Comparison of ENCODE assay signal across 18 mouse cellular contexts in the genomic region with DNA sequence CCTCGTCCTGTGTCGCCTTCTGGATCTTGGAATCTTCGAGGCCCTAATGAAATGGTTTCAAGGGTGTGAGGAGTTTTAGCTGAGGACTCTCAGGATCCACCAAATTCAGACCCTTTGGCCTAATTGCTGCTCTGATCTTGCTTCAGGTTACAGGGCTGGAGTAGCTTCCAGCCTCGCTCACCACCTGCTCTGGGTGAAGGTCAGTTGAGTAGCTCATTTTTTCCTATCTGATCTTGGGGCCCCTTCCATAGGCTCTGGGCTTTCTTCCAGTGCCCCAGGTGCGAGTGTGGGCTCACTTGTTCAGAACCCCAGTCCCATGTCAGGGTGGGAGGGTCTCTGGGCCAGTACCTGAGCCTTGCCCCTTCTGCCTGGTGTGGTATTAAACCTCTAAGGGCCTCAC. TPM values are rescaled to one million over a fixed set of nuclear protein-coding genes. Genes with fewer than 3 reads are reported as not detected.
DNase-seq lines count a peak whose midpoint lies in the region; ATAC-seq lines count a peak whose summit lies in the region.
"Had no signal": no experiment of that assay in that cellular context is flagged by ENCODE, and none has a peak within 500 bp of the region (broad histone marks: within the 10 kb centered on the region; RNA-seq: fewer than 3 reads in every experiment).

No protein-coding gene starts in this region.

- H3K36me3 ChIP-seq in hindbrain, embryonic 10.5 days = no peaks in the 10 kb centered on the region
- H3K36me3 ChIP-seq in hindbrain, embryonic 13.5 days = no peaks in the 10 kb centered on the region
- H3K36me3 ChIP-seq in lung, embryonic 16.5 days (ENCODE audit: control insufficient read depth, insufficient read depth, low read length) = no peaks in the 10 kb centered on the region
- no peaks in the 10 kb centered on the region for H3K36me3 ChIP-seq in intestine, embryonic 16.5 days (ENCODE audit: control insufficient read depth, insufficient read depth, low read length)
- H3K36me3 ChIP-seq: hindbrain, embryonic 12.5 days; midbrain, embryonic 10.5 days had no signal

- H3K27ac ChIP-seq in hindbrain, embryonic 10.5 days = peak overlapping the region; percentile 46; the same call in 1 of the 2 replicates
- H3K27ac ChIP-seq in hindbrain, embryonic 13.5 days = no peak overlapping the region
- H3K27ac ChIP-seq in lung, embryonic 16.5 days (ENCODE audit: low read length) = peak overlapping the region; percentile 43; the same call in 1 of the 2 replicates
- peak overlapping the region; percentile 91 for H3K27ac ChIP-seq in intestine, embryonic 16.5 days (ENCODE audit: low read length)
- H3K27ac ChIP-seq: gastrocnemius, adult 2 months; hindbrain, embryonic 12.5 days; midbrain, embryonic 10.5 days had no signal

- 72% methylated on average over 5 of the region's 5 CpGs for WGBS in hindbrain, embryonic 10.5 days
- WGBS in hindbrain, embryonic 13.5 days = 82% methylated on average over 5 of the region's 5 CpGs
- WGBS in lung, embryonic 16.5 days = 56% methylated on average over 5 of the region's 5 CpGs
- WGBS in intestine, embryonic 16.5 days = 54% methylated on average over 5 of the region's 5 CpGs

- H3K9me3 ChIP-seq in hindbrain, embryonic 10.5 days = no peaks in the 10 kb centered on the region
- no peaks in the 10 kb centered on the region for H3K9me3 ChIP-seq in hindbrain, embryonic 13.5 days
- H3K9me3 ChIP-seq in lung, embryonic 16.5 days (ENCODE audit: control insufficient read depth, low read length) = no peaks in the 10 kb centered on the region
- H3K9me3 ChIP-seq in intestine, embryonic 16.5 days (ENCODE audit: control insufficient read depth, low read length) = no peaks in the 10 kb centered on the region
- H3K9me3 ChIP-seq: hindbrain, embryonic 12.5 days; midbrain, embryonic 10.5 days had no signal

- peaks cover 54% of the 10 kb centered on the region for H3K4me1 ChIP-seq in hindbrain, embryonic 10.5 days (replicated peaks)
- peaks cover 9% of the 10 kb centered on the region; the same call in 1 of the 2 replicates for H3K4me1 ChIP-seq in hindbrain, embryonic 13.5 days (replicated peaks)
- peaks cover 43% of the 10 kb centered on the region for H3K4me1 ChIP-seq in lung, embryonic 16.5 days (replicated peaks; ENCODE audit: control insufficient read depth, insufficient read depth, low read length)
- peaks cover 69% of the 10 kb centered on the region for H3K4me1 ChIP-seq in intestine, embryonic 16.5 days (ENCODE audit: control insufficient read depth, insufficient read depth, low read length)

- 0 out of 2 replicates have a peak, but pooled peaks cover 2% of the 10 kb centered on the region for H3K27me3 ChIP-seq in hindbrain, embryonic 10.5 days (ENCODE audit: insufficient read depth, poor library complexity, severe bottlenecking)
- 0 out of 2 replicates have a peak, but pooled peaks cover 3% of the 10 kb centered on the region for H3K27me3 ChIP-seq in hindbrain, embryonic 13.5 days
- no peaks in the 10 kb centered on the region for H3K27me3 ChIP-seq in lung, embryonic 16.5 days (ENCODE audit: control insufficient read depth, insufficient read depth, low read depth, low read length)
- H3K27me3 ChIP-seq in intestine, embryonic 16.5 days (replicated peaks; ENCODE audit: control insufficient read depth, insufficient read depth, low read length) = no peaks in the 10 kb centered on the region
- H3K27me3 ChIP-seq: hindbrain, embryonic 12.5 days had no signal

- ATAC-seq in hindbrain, embryonic 13.5 days (ENCODE audit: low FRiP score) = no peak
- no peak for ATAC-seq in lung, embryonic 16.5 days (ENCODE audit: low read depth)
- peak; percentile 71 for ATAC-seq in intestine, embryonic 16.5 days
- ATAC-seq: forebrain, embryonic 16.5 days had no signal

- no peak overlapping the region for H3K9ac ChIP-seq in hindbrain, embryonic 13.5 days
- H3K9ac ChIP-seq in lung, embryonic 16.5 days (ENCODE audit: low read length) = no peak overlapping the region
- H3K9ac ChIP-seq in intestine, embryonic 16.5 days (ENCODE audit: low read depth, low read length) = peak overlapping the region; percentile 12; the same call in 1 of the 2 replicates
- H3K9ac ChIP-seq: hindbrain, embryonic 12.5 days had no signal

- H3K4me2 ChIP-seq in hindbrain, embryonic 13.5 days = no peak overlapping the region
- no peak overlapping the region for H3K4me2 ChIP-seq in lung, embryonic 16.5 days (ENCODE audit: low read depth, low read length)
- H3K4me2 ChIP-seq in intestine, embryonic 16.5 days (ENCODE audit: low read depth, low read length) = peak overlapping the region; percentile 24
- H3K4me2 ChIP-seq: hindbrain, embryonic 12.5 days had no signal

- DNase-seq in hindbrain, embryonic 10.5 days (ENCODE audit: low spot score) = no peak
- DNase-seq in lung, postnatal 10 days = no peak
- no peak for DNase-seq in adipocyte (ENCODE audit: low spot score)
- DNase-seq in gastrocnemius, postnatal 25 days = no peak
- DNase-seq: adrenal gland, adult 8-10 months; cerebellum, adult 8-10 months; gastrocnemius, adult 2 months; kidney, adult 9 months; left cerebral cortex, postnatal 4 days; lung, adult 18-20 months; thymus, postnatal 14 days had no signal

- H3K4me3 ChIP-seq in hindbrain, embryonic 10.5 days = no peak overlapping the region
- H3K4me3 ChIP-seq in hindbrain, embryonic 13.5 days = no peak overlapping the region
- no peak overlapping the region for H3K4me3 ChIP-seq in lung, embryonic 16.5 days (ENCODE audit: low read length)
- no peak overlapping the region for H3K4me3 ChIP-seq in intestine, embryonic 16.5 days (ENCODE audit: low read length)
- H3K4me3 ChIP-seq: gastrocnemius, adult 2 months; hindbrain, embryonic 12.5 days; midbrain, embryonic 10.5 days had no signal

RNA-seq across cellular contexts. Expression of a gene that starts 12.3 kb away (rescaled TPM):
- polyA plus RNA-seq in hindbrain, embryonic 10.5 days (2016; fragmentation: Nextera tagmentation; extraction: Ambion mirVana) = 0.67 TPM in 1 of 2 replicates, not detected in the other
- polyA plus RNA-seq in hindbrain, embryonic 13.5 days (2015; fragmentation: Nextera tagmentation; extraction: Ambion mirVana) = 0.34 and 0.79 TPM in 2 replicates
- not detected in 2 replicates for polyA plus RNA-seq in lung, embryonic 16.5 days (2015; fragmentation: Nextera tagmentation; extraction: Ambion mirVana)
- 0.17 and 0.45 TPM in 2 replicates for polyA plus RNA-seq in intestine, embryonic 16.5 days (2015; fragmentation: Nextera tagmentation; extraction: Ambion mirVana)
- total RNA-seq in gastrocnemius, postnatal 25 days (2021) = not detected
- total RNA-seq: gastrocnemius, adult 2 months; layer of hippocampus, postnatal 25 days; left cerebral cortex, postnatal 4 days had no signal

RNA-seq across cellular contexts. Expression of a gene that starts 13.0 kb away (rescaled TPM):
- polyA plus RNA-seq in hindbrain, embryonic 10.5 days (2016; fragmentation: Nextera tagmentation; extraction: Ambion mirVana) = 0.24 and 0.54 TPM in 2 replicates
- polyA plus RNA-seq in hindbrain, embryonic 13.5 days (2015; fragmentation: Nextera tagmentation; extraction: Ambion mirVana) = 0.22 and 0.34 TPM in 2 replicates
- polyA plus RNA-seq in lung, embryonic 16.5 days (2015; fragmentation: Nextera tagmentation; extraction: Ambion mirVana) = 1.8 and 2.3 TPM in 2 replicates
- 3.7 and 4.6 TPM in 2 replicates for polyA plus RNA-seq in intestine, embryonic 16.5 days (2015; fragmentation: Nextera tagmentation; extraction: Ambion mirVana)
- total RNA-seq in gastrocnemius, postnatal 25 days (2021) = under 1 TPM; 0.49 to 0.59 TPM

RNA-seq across cellular contexts. Expression of a gene that starts 49.0 kb away (rescaled TPM):
- polyA plus RNA-seq in hindbrain, embryonic 10.5 days (2016; fragmentation: Nextera tagmentation; extraction: Ambion mirVana) = 1.8 and 2.1 TPM in 2 replicates
- polyA plus RNA-seq in hindbrain, embryonic 13.5 days (2015; fragmentation: Nextera tagmentation; extraction: Ambion mirVana) = 0.61 and 0.65 TPM in 2 replicates
- 1.2 and 1.8 TPM in 2 replicates for polyA plus RNA-seq in lung, embryonic 16.5 days (2015; fragmentation: Nextera tagmentation; extraction: Ambion mirVana)
- polyA plus RNA-seq in intestine, embryonic 16.5 days (2015; fragmentation: Nextera tagmentation; extraction: Ambion mirVana) = 2.3 and 2.4 TPM in 2 replicates
- total RNA-seq in gastrocnemius, postnatal 25 days (2021) = under 1 TPM in 1 of 2 experiments, not detected in 1; 0.43 TPM
- total RNA-seq: gastrocnemius, adult 2 months had no signal
- polyA plus RNA-seq: forebrain, embryonic 16.5 days had no signal

RNA-seq across cellular contexts. Expression of a gene that starts 52.7 kb away (rescaled TPM):
- polyA plus RNA-seq in hindbrain, embryonic 10.5 days (2016; fragmentation: Nextera tagmentation; extraction: Ambion mirVana) = 32.5 and 36.0 TPM in 2 replicates
- polyA plus RNA-seq in hindbrain, embryonic 13.5 days (2015; fragmentation: Nextera tagmentation; extraction: Ambion mirVana) = 23.4 and 23.5 TPM in 2 replicates
- 30.5 and 30.9 TPM in 2 replicates for polyA plus RNA-seq in lung, embryonic 16.5 days (2015; fragmentation: Nextera tagmentation; extraction: Ambion mirVana)
- 19.1 and 20.4 TPM in 2 replicates for polyA plus RNA-seq in intestine, embryonic 16.5 days (2015; fragmentation: Nextera tagmentation; extraction: Ambion mirVana)
- 10 to 100 TPM in 1 of 2 experiments, 1 to 10 TPM in 1; 9.6 to 10.0 TPM for total RNA-seq in gastrocnemius, postnatal 25 days (2021)

RNA-seq across cellular contexts. Expression of a gene that starts 55.4 kb away (rescaled TPM):
- 289 and 330 TPM in 2 replicates for polyA plus RNA-seq in hindbrain, embryonic 10.5 days (2016; fragmentation: Nextera tagmentation; extraction: Ambion mirVana)
- 74.3 and 75.2 TPM in 2 replicates for polyA plus RNA-seq in hindbrain, embryonic 13.5 days (2015; fragmentation: Nextera tagmentation; extraction: Ambion mirVana)
- polyA plus RNA-seq in lung, embryonic 16.5 days (2015; fragmentation: Nextera tagmentation; extraction: Ambion mirVana) = 258 and 277 TPM in 2 replicates
- 371 and 393 TPM in 2 replicates for polyA plus RNA-seq in intestine, embryonic 16.5 days (2015; fragmentation: Nextera tagmentation; extraction: Ambion mirVana)
- 10 to 100 TPM; 31.4 to 44.8 TPM for total RNA-seq in gastrocnemius, postnatal 25 days (2021)
